Comparison of ENCODE assay signal across 13 mouse cellular contexts in genomic region chr1:135906736-135907135, GRCm38 (mm10). TPM values are rescaled to one million over a fixed set of nuclear protein-coding genes. Genes with fewer than 3 reads are reported as not detected.
A peak's percentile ranks its signal among the peaks of the same experiment; 100 is the strongest.
DNase-seq lines count a peak whose midpoint lies in the region; ATAC-seq and TF ChIP-seq lines count a peak whose summit lies in the region.
"Had no signal": no experiment of that assay in that cellular context is flagged by ENCODE, and none has a peak within 500 bp of the region (broad histone marks: within the 10 kb centered on the region; RNA-seq: fewer than 3 reads in every experiment).

No protein-coding gene starts in this region.

- no peaks in the 10 kb centered on the region for H3K36me3 ChIP-seq in lung, postnatal 0 days (ENCODE audit: insufficient read depth, low read length)
- H3K36me3 ChIP-seq in stomach, embryonic 16.5 days (ENCODE audit: control insufficient read depth, insufficient read depth, low read length) = no peaks in the 10 kb centered on the region
- H3K36me3 ChIP-seq in forebrain, embryonic 11.5 days (ENCODE audit: control insufficient read depth, insufficient read depth, low read length) = no peaks in the 10 kb centered on the region
- no peaks in the 10 kb centered on the region for H3K36me3 ChIP-seq in kidney, embryonic 14.5 days (ENCODE audit: control insufficient read depth, insufficient read depth, low read length)

- peak; percentile 72 for ATAC-seq in lung, postnatal 0 days
- ATAC-seq in stomach, embryonic 16.5 days (ENCODE audit: insufficient read depth, low FRiP score) = peak; percentile 60
- ATAC-seq in forebrain, embryonic 11.5 days (replicated peaks; ENCODE audit: low FRiP score) = no peak
- no peak for ATAC-seq in kidney, embryonic 14.5 days (ENCODE audit: low FRiP score, low TSS enrichment)

- H3K4me3 ChIP-seq in lung, postnatal 0 days (ENCODE audit: low read depth, low read length) = no peak overlapping the region
- H3K4me3 ChIP-seq in stomach, embryonic 16.5 days (replicated peaks; ENCODE audit: low read length) = no peak overlapping the region
- no peak overlapping the region for H3K4me3 ChIP-seq in forebrain, embryonic 11.5 days (ENCODE audit: low read depth, low read length)
- no peak overlapping the region for H3K4me3 ChIP-seq in kidney, embryonic 14.5 days (ENCODE audit: low read length)

- no peak for TF ChIP-seq EP300 in lung, postnatal 0 days (IDR thresholded peaks at IDR 0.05)

- TF ChIP-seq CTCF in lung, postnatal 0 days (IDR thresholded peaks at IDR 0.05) = no peak

- no peaks in the 10 kb centered on the region for H3K9me3 ChIP-seq in lung, postnatal 0 days (ENCODE audit: low read length)
- H3K9me3 ChIP-seq in stomach, embryonic 16.5 days (replicated peaks; ENCODE audit: control insufficient read depth, low read length) = no peaks in the 10 kb centered on the region
- H3K9me3 ChIP-seq in forebrain, embryonic 11.5 days (ENCODE audit: control insufficient read depth, low read length) = no peaks in the 10 kb centered on the region
- H3K9me3 ChIP-seq in kidney, embryonic 14.5 days (ENCODE audit: control insufficient read depth, low read length) = no peaks in the 10 kb centered on the region

- WGBS in lung, postnatal 0 days = 43% methylated on average over 11 of the region's 11 CpGs
- WGBS in stomach, embryonic 16.5 days = 46% methylated on average over 11 of the region's 11 CpGs
- WGBS in forebrain, embryonic 11.5 days = 74% methylated on average over 11 of the region's 11 CpGs
- WGBS in kidney, embryonic 14.5 days = 48% methylated on average over 11 of the region's 11 CpGs

- H3K9ac ChIP-seq in lung, postnatal 0 days (replicated peaks; ENCODE audit: low read depth) = no peak overlapping the region
- H3K9ac ChIP-seq in stomach, embryonic 16.5 days (ENCODE audit: low read length) = no peak overlapping the region
- no peak overlapping the region for H3K9ac ChIP-seq in forebrain, embryonic 11.5 days (ENCODE audit: low read length)
- H3K9ac ChIP-seq in kidney, embryonic 14.5 days (ENCODE audit: low read depth, low read length) = no peak overlapping the region

- no peak overlapping the region for H3K27ac ChIP-seq in lung, postnatal 0 days (ENCODE audit: low read length)
- peak overlapping the region; percentile 31; the same call in 1 of the 2 replicates for H3K27ac ChIP-seq in stomach, embryonic 16.5 days (ENCODE audit: low read length)
- H3K27ac ChIP-seq in forebrain, embryonic 11.5 days (ENCODE audit: low read depth, low read length) = no peak overlapping the region
- H3K27ac ChIP-seq in kidney, embryonic 14.5 days (ENCODE audit: low read depth, low read length) = no peak overlapping the region

- H3K4me2 ChIP-seq in lung, postnatal 0 days (replicated peaks; ENCODE audit: low read depth, low read length) = no peak overlapping the region
- H3K4me2 ChIP-seq in stomach, embryonic 16.5 days (ENCODE audit: low read depth, low read length) = no peak overlapping the region
- no peak overlapping the region for H3K4me2 ChIP-seq in forebrain, embryonic 11.5 days (ENCODE audit: low read depth, low read length, severe bottlenecking)
- H3K4me2 ChIP-seq in kidney, embryonic 14.5 days (replicated peaks; ENCODE audit: low read depth, low read length) = no peak overlapping the region

- peak; percentile 25 for DNase-seq in adrenal gland, postnatal 14 days
- DNase-seq in adrenal gland, adult 2 months = no peak
- peak; percentile 59 for DNase-seq in lung, postnatal 0 days (ENCODE audit: low spot score)
- no peak for DNase-seq in lung, postnatal 25 days (ENCODE audit: low spot score)
- DNase-seq in fibroblast of lung, adult 2 months (ENCODE audit: low read depth) = peak; percentile 93
- DNase-seq in forebrain, embryonic 11.5 days (ENCODE audit: low spot score) = no peak
- DNase-seq: kidney, postnatal 36 days; retina, postnatal 1 day had no signal

- H3K27me3 ChIP-seq in lung, postnatal 0 days (replicated peaks; ENCODE audit: insufficient read depth, low read length) = 0 out of 2 replicates have a peak, but pooled peaks cover 4% of the 10 kb centered on the region
- no peaks in the 10 kb centered on the region for H3K27me3 ChIP-seq in stomach, embryonic 16.5 days (ENCODE audit: control insufficient read depth, insufficient read depth, low read length)
- peaks cover 7% of the 10 kb centered on the region for H3K27me3 ChIP-seq in forebrain, embryonic 11.5 days (ENCODE audit: control insufficient read depth, insufficient read depth, low read length)
- no peaks in the 10 kb centered on the region for H3K27me3 ChIP-seq in kidney, embryonic 14.5 days (ENCODE audit: control insufficient read depth, insufficient read depth, low read length)

- no peaks in the 10 kb centered on the region for H3K4me1 ChIP-seq in lung, postnatal 0 days (ENCODE audit: insufficient read depth, low read depth, low read length)
- no peaks in the 10 kb centered on the region; the same call in 1 of the 2 replicates for H3K4me1 ChIP-seq in stomach, embryonic 16.5 days (ENCODE audit: control insufficient read depth, insufficient read depth, low read length)
- no peaks in the 10 kb centered on the region for H3K4me1 ChIP-seq in forebrain, embryonic 11.5 days (replicated peaks; ENCODE audit: control insufficient read depth, insufficient read depth, low read length)
- H3K4me1 ChIP-seq in kidney, embryonic 14.5 days (ENCODE audit: control insufficient read depth, insufficient read depth, low read length) = no peaks in the 10 kb centered on the region; the same call in 1 of the 2 replicates

RNA-seq across cellular contexts. Expression of gene Pkp1, which starts 12.3 kb away (rescaled TPM):
- not detected in 2 replicates for total RNA-seq in adrenal gland, postnatal 14 days (2021)
- total RNA-seq in adrenal gland, adult 2 months (2021) = not detected
- 0.03 TPM in 1 of 2 replicates, not detected in the other for polyA plus RNA-seq in adrenal gland, adult 2 months (2012; rRNA removed)
- 0.02 TPM in 2 replicates for polyA plus RNA-seq in lung, postnatal 0 days (2015; fragmentation: Nextera tagmentation; extraction: Ambion mirVana)
- polyA plus RNA-seq in stomach, embryonic 16.5 days (2015; fragmentation: Nextera tagmentation; extraction: Ambion mirVana) = 49.8 and 67.2 TPM in 2 replicates
- polyA plus RNA-seq in forebrain, embryonic 11.5 days (2014; fragmentation: Nextera tagmentation; extraction: Ambion mirVana) = 0.11 TPM in 1 of 2 replicates, not detected in the other
- polyA plus RNA-seq in kidney, embryonic 14.5 days (2014; fragmentation: Nextera tagmentation; extraction: Ambion mirVana) = 0.10 TPM in 1 of 2 replicates, not detected in the other
- total RNA-seq: common myeloid progenitor, adult 5-6 weeks; megakaryocyte-erythroid progenitor cell, adult 5-6 weeks; MEL had no signal

Comparison
In these comparisons a context has a peak if more than half of its experiments do, and no peak if none do; other contexts are left out.
1. DNase-seq: peak in adrenal gland, postnatal 14 days (single experiment), lung, postnatal 0 days (single experiment) and fibroblast of lung, adult 2 months (single experiment); none in adrenal gland, adult 2 months (single experiment), lung, postnatal 25 days (single experiment) and forebrain, embryonic 11.5 days (single experiment).
2. ATAC-seq: peak in lung, postnatal 0 days (single experiment) and stomach, embryonic 16.5 days (single experiment); none in forebrain, embryonic 11.5 days (single experiment) and kidney, embryonic 14.5 days (single experiment).
3. RNA of gene Pkp1, which starts 12.3 kb away (polyA plus RNA-seq): 49.8 to 67.2 TPM in stomach, embryonic 16.5 days; 0.11 TPM in forebrain, embryonic 11.5 days, 0.10 TPM in kidney, embryonic 14.5 days, 0.02 TPM in lung, postnatal 0 days and 0.03 TPM in adrenal gland, adult 2 months; every median in the first group is over 10 times any median in the second.